Mouse (Mus musculus) myocyte (in vitro differentiated cells): ENCODE measurements around the gene 0610010K14Rik. TPM values are rescaled to one million over a fixed set of nuclear protein-coding genes. Genes with fewer than 3 reads are reported as not detected.
A peak's percentile ranks its signal among the peaks of the same experiment; 100 is the strongest.

Experiments
- H3K27me3 ChIP-seq: one replicate; pipeline ENCODE4 v1.6.1; 2011; ENCODE audit not compliant: control insufficient read depth, insufficient read depth, insufficient read length
- H3K36me3 ChIP-seq: one replicate; pipeline ENCODE4 v1.6.1; 2011; ENCODE audit not compliant: control insufficient read depth, insufficient read depth
- H3K4me2 ChIP-seq: one replicate; pipeline ENCODE4 v1.6.1; 2011; ENCODE audit warnings: low read depth, control low read depth
- H3K4me3 ChIP-seq: one replicate; pipeline ENCODE4 v1.5.1; 2011; ENCODE audit warnings: mild to moderate bottlenecking, control low read depth, moderate library complexity
- H3K79me2 ChIP-seq: one replicate; pipeline ENCODE4 v1.6.1; 2011; ENCODE audit not compliant: control insufficient read depth, insufficient read depth
- H3ac ChIP-seq: one replicate; pipeline ENCODE4 v1.6.1; 2011; ENCODE audit not compliant: control insufficient read depth, insufficient read length
- CEBPB ChIP-seq: IDR thresholded peaks from 2 replicates; pipeline ENCODE4 v1.6.1; 2011; ENCODE audit warnings: mild to moderate bottlenecking, moderate library complexity; ENCODE audit not compliant: poor library complexity, insufficient read depth, severe bottlenecking
- E2F4 ChIP-seq: IDR thresholded peaks from one replicate; pipeline ENCODE4 v1.6.1; 2011; ENCODE audit warnings: mild to moderate bottlenecking, control low read depth, moderate library complexity; ENCODE audit not compliant: insufficient read depth
- MAX ChIP-seq: IDR thresholded peaks from one replicate; pipeline ENCODE4 v1.6.1; 2011; ENCODE audit warnings: low read depth, mild to moderate bottlenecking, control low read depth
- MYOD1 ChIP-seq, 3 experiments: IDR thresholded peaks; one replicate each; pipeline ENCODE4 v1.6.1; 2011; ENCODE audit warnings: control low read depth in 2 of 3, low read depth in 2 of 3, mild to moderate bottlenecking in 2 of 3, moderate library complexity in 1 of 3; ENCODE audit not compliant: insufficient read length in 2 of 3, control insufficient read depth in 1 of 3
- MYOG ChIP-seq, 3 experiments: IDR thresholded peaks; one replicate each; pipeline ENCODE4 v1.6.1; 2011; ENCODE audit warnings: control low read depth in 2 of 3, low read depth in 2 of 3, mild to moderate bottlenecking in 2 of 3; ENCODE audit not compliant: insufficient read length in 2 of 3, control insufficient read depth in 1 of 3, insufficient read depth in 1 of 3
- POLR2A ChIP-seq: IDR thresholded peaks from one replicate; pipeline ENCODE4 v1.6.1; 2011; ENCODE audit warnings: low read depth, mild to moderate bottlenecking, control low read depth, moderate library complexity; ENCODE audit not compliant: insufficient read length
- POLR2AphosphoS2 ChIP-seq: IDR thresholded peaks from one replicate; pipeline ENCODE4 v1.6.1; 2011; ENCODE audit warnings: low read depth, control low read depth; ENCODE audit not compliant: insufficient read length
- REST ChIP-seq: IDR thresholded peaks from one replicate; pipeline ENCODE4 v1.6.1; 2011; ENCODE audit warnings: mild to moderate bottlenecking, control low read depth, moderate library complexity; ENCODE audit not compliant: insufficient read depth, insufficient read length
- SRF ChIP-seq: IDR thresholded peaks from one replicate; pipeline ENCODE4 v1.6.1; 2011; ENCODE audit warnings: low read depth; ENCODE audit not compliant: control insufficient read depth, insufficient read length
- TCF12 ChIP-seq: IDR thresholded peaks from one replicate; pipeline ENCODE4 v1.6.1; 2011; ENCODE audit warnings: mild to moderate bottlenecking, control low read depth; ENCODE audit not compliant: poor library complexity, insufficient read depth, severe bottlenecking
- TCF3 ChIP-seq: IDR thresholded peaks from one replicate; pipeline ENCODE4 v1.6.1; 2011; ENCODE audit warnings: low read depth, control low read depth; ENCODE audit not compliant: insufficient read length
- USF1 ChIP-seq: IDR thresholded peaks from one replicate; pipeline ENCODE4 v1.6.1; 2011; ENCODE audit warnings: low read depth, mild to moderate bottlenecking, control low read depth, moderate library complexity
- polyA plus RNA-seq: library from polyadenylated mRNA; unstranded; fragments of >200 nt; fragmentation: generic; extraction: Trizol; gene quantifications from one replicate; pipeline ENCODE4 v1.2.1, GENCODE M21; 2012; ENCODE audit warnings: missing spikeins

The 0610010K14Rik gene
- polyA plus RNA-seq, 1 experiment, result 75.5 TPM

DNA sequence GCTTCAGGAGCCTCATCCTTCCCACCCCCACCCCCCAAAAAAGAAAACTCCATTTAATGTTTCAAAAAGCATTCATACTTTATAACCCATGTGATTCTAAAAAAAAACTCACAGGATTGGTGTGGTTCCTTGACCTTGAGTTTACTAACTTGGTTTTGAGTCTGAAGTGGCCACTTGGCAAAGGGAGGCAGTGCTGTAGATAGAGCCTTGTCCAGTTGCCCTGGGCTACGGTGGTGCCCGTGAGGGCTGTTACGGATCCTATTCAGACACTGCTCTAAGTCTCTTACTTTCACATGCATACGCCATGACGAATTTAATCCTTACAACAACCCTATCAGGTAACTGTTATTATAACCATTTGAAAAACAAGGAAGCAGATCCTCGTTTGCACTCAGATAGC lies 25.7 kb downstream of the 0610010K14Rik start:
- Histone ChIP-seq H3K4me3 (no peak overlapping the region), H3K27me3 (no peaks in the 10 kb centered on the region), H3K36me3 (no peaks in the 10 kb centered on the region), H3K79me2 (no peaks in the 10 kb centered on the region), H3ac (no peak overlapping the region), H3K4me2 (no peak overlapping the region)
- TF ChIP-seq MYOG (IDR thresholded peaks at IDR 0.05; ENCODE audit: control insufficient read depth in 1 of 3, insufficient read depth in 1 of 3, insufficient read length in 2 of 3, low read depth in 2 of 3) (no peak), USF1 (no peak), E2F4 (no peak), MAX (no peak), CEBPB (no peak), SRF (no peak), TCF3 (no peak), MYOD1 (IDR thresholded peaks at IDR 0.05; ENCODE audit: control insufficient read depth in 1 of 3, insufficient read length in 2 of 3, low read depth in 2 of 3) (no peak), REST (no peak), POLR2A (no peak), TCF12 (no peak), POLR2AphosphoS2 (no peak)

DNA sequence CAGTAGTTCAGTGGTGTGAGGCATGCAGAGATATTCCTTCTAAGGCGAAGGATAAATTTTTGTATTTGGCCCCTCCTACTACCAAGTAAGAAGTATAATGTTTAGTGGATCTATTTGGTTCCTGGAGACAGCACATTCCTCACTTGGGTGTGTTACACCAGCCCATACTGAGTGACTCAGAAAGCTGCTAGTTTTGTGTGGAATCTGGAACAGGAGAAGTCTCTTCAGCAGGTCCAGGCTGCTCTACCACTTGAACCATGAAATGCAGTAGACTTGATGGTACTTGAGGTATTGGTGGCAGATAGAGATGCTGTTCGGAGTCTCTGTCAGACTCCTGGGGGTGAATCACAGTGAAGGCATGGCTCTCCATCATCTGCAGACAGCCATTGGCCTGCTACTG lies 27.0 kb downstream of the 0610010K14Rik start:
- Histone ChIP-seq H3K79me2 (no peaks in the 10 kb centered on the region), H3K27me3 (no peaks in the 10 kb centered on the region), H3ac (no peak overlapping the region), H3K4me3 (no peak overlapping the region), H3K36me3 (no peaks in the 10 kb centered on the region), H3K4me2 (peak overlapping the region; percentile 34)
- TF ChIP-seq POLR2A, result no peak
- TF ChIP-seq MAX, result no peak
- no peak for TF ChIP-seq MYOG (IDR thresholded peaks at IDR 0.05; ENCODE audit: control insufficient read depth in 1 of 3, insufficient read depth in 1 of 3, insufficient read length in 2 of 3, low read depth in 2 of 3)
- TF ChIP-seq TCF3, result no peak
- no peak for TF ChIP-seq E2F4
- TF ChIP-seq USF1, result no peak
- no peak for TF ChIP-seq REST
- TF ChIP-seq POLR2AphosphoS2, result no peak
- no peak for TF ChIP-seq SRF
- no peak for TF ChIP-seq MYOD1 (IDR thresholded peaks at IDR 0.05; ENCODE audit: control insufficient read depth in 1 of 3, insufficient read length in 2 of 3, low read depth in 2 of 3)
- no peak for TF ChIP-seq TCF12
- no peak for TF ChIP-seq CEBPB

DNA sequence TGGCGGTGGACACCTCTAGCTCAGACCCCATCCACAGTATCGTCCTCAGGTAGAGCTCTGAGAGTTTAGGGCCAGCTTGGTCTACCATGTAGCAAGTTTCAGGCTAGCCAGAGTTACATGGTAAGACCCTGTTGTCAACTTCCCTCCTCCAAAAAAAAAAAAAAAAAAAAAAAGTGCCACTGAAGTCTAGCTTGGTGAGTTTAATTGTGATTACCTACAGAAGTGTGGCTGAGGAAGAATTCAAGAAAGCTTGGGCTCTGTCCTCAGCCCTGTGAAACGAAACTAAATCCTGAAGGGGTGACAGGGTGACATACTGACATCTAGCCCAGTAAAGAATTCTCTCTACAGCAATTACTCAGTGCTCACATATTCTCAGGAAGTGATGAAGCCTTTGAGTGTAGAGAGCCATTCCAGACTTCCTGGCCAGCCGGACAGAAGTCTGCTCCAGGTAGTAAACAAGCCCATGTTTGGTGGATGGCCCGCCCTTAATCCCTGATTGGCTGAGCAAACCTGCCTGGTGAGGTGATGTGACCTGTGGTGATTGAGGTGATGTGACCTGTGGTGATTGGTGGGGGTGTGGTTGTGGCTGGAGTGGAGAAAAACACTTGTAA lies 28.8 kb downstream of the 0610010K14Rik start:
- no peak for TF ChIP-seq CEBPB
- no peak for TF ChIP-seq POLR2A
- TF ChIP-seq E2F4, result no peak
- no peak for TF ChIP-seq MYOG (IDR thresholded peaks at IDR 0.05; ENCODE audit: control insufficient read depth in 1 of 3, insufficient read depth in 1 of 3, insufficient read length in 2 of 3, low read depth in 2 of 3)
- TF ChIP-seq SRF, result no peak
- no peak for TF ChIP-seq TCF12
- Histone ChIP-seq H3ac (no peak overlapping the region), H3K79me2 (no peaks in the 10 kb centered on the region), H3K27me3 (no peaks in the 10 kb centered on the region), H3K4me2 (no peak overlapping the region), H3K4me3 (no peak overlapping the region), H3K36me3 (no peaks in the 10 kb centered on the region)

DNA sequence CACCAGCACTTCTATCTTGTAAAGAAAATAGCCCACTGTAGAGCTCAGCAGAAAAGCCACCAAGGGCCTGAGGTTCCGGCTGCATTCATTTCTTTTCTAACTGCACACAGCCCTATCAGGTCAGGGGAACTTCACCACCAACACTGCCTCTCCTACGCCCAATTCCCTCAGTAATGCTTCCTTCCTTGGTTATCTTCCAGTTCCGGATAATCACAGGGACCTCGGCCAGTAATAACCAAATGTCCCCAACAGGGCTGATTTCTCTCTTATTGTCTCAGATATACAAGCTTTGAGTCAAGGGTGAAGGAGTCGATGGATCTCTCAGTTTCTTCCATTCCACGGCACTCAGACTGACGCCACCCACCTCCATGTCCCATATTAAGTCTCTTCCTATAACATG lies 30.4 kb downstream of the 0610010K14Rik start:
- Histone ChIP-seq H3K4me3 (no peak overlapping the region), H3K79me2 (no peaks in the 10 kb centered on the region), H3ac (no peak overlapping the region), H3K4me2 (no peak overlapping the region), H3K36me3 (no peaks in the 10 kb centered on the region), H3K27me3 (no peaks in the 10 kb centered on the region)
- TF ChIP-seq POLR2A, result no peak
- TF ChIP-seq TCF3, result no peak
- no peak for TF ChIP-seq MAX
- no peak for TF ChIP-seq USF1
- TF ChIP-seq CEBPB, result no peak
- TF ChIP-seq REST, result no peak
- TF ChIP-seq MYOD1 (IDR thresholded peaks at IDR 0.05; ENCODE audit: control insufficient read depth in 1 of 3, insufficient read length in 2 of 3, low read depth in 2 of 3), result no peak
- no peak for TF ChIP-seq MYOG (IDR thresholded peaks at IDR 0.05; ENCODE audit: control insufficient read depth in 1 of 3, insufficient read depth in 1 of 3, insufficient read length in 2 of 3, low read depth in 2 of 3)
- TF ChIP-seq SRF, result no peak

DNA sequence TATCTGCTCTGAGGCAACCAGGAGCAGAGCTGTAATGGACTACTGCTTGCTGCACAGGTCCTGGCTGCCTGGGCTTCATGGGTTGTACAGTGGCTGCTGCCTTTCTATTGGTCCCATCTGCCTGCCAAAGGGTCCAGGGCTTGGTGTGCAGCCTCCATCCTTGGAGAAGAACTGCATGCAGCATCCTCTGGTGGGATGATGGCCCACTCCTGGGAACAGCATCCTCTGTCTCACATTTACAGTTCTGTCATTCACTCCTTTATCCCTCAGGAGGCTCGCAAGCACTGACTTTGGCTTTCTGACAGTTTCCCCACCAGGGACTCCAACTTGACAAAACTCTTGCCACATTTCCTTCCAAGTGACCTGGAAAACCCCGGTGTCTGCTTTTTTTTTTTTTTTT lies 30.9 kb downstream of the 0610010K14Rik start:
- Histone ChIP-seq H3K79me2 (no peaks in the 10 kb centered on the region), H3K4me3 (no peak overlapping the region), H3K27me3 (no peaks in the 10 kb centered on the region), H3K36me3 (no peaks in the 10 kb centered on the region), H3ac (no peak overlapping the region), H3K4me2 (no peak overlapping the region)
- TF ChIP-seq POLR2A, result no peak
- TF ChIP-seq TCF3, result no peak
- no peak for TF ChIP-seq CEBPB
